Mouse (Mus musculus): ENCODE results near the gene Adck1.

GRCm38 (mm10) chr12:88490881-88491280 lies 130.5 kb downstream of the Adck1 start:
- TF ChIP-seq CTCF (IDR thresholded peaks at IDR 0.05; ENCODE audit: borderline replicate concordance, insufficient read depth, low read depth, low read length) (no peak), POLR2A (IDR thresholded peaks at IDR 0.05; ENCODE audit: borderline replicate concordance, insufficient read depth, low read length) (no peak)

Measured in cerebellum, adult 2 months (tissue).